Mouse (Mus musculus) CD8-positive naive resting alpha-beta T cell, adult 2 months (primary cell): ENCODE measurements at regions not wholly inside any gene's neighbourhood (a gene's known extent, or its start where the extent isn't known, plus 50 kb on each side); places are given as distances from the start of the nearest gene placed in this dataset.

Source experiments
- DNase-seq, 2 experiments: peaks; one replicate each; pipeline ENCODE4 v3.0.0; 2022; ENCODE audit warnings: low read depth in 2 of 2, low spot score in 2 of 2

- DNase-seq, result no peak
Measured at GRCm38 (mm10) chr13:52013182-52013581, 166.7 kb downstream of the Gadd45g start.

- no peak for DNase-seq
Measured at GRCm38 (mm10) chr13:52013757-52014156, 167.3 kb downstream of the Gadd45g start.

GRCm38 (mm10) chr13:52014566-52014965 lies 168.1 kb downstream of the Gadd45g start:
- no peak for DNase-seq

GRCm38 (mm10) chr13:52015066-52015465 lies 168.6 kb downstream of the Gadd45g start:
- no peak for DNase-seq

- no peak for DNase-seq
Measured at GRCm38 (mm10) chr13:52015496-52015895, 169.0 kb downstream of the Gadd45g start.

- no peak for DNase-seq
Measured at GRCm38 (mm10) chr13:52017598-52018190, 171.2 kb downstream of the Gadd45g start.

GRCm38 (mm10) chr13:52019647-52020046 lies 173.2 kb downstream of the Gadd45g start:
- DNase-seq, result no peak

- no peak for DNase-seq
Measured at GRCm38 (mm10) chr13:52021150-52021549, 174.7 kb downstream of the Gadd45g start.

- DNase-seq, result no peak
Measured at GRCm38 (mm10) chr13:52021828-52022227, 175.3 kb downstream of the Gadd45g start.

GRCm38 (mm10) chr13:52022529-52022928 lies 176.1 kb downstream of the Gadd45g start:
- DNase-seq, result no peak

- no peak for DNase-seq
Measured at GRCm38 (mm10) chr13:52024349-52024748, 177.9 kb downstream of the Gadd45g start.

- DNase-seq, result no peak
Measured at GRCm38 (mm10) chr13:52024832-52025481, 178.5 kb downstream of the Gadd45g start.

GRCm38 (mm10) chr13:52025482-52025848 lies 179.0 kb downstream of the Gadd45g start:
- no peak for DNase-seq

- peak; percentile 66 to 78 for DNase-seq
Measured at GRCm38 (mm10) chr13:52026291-52026690, 179.8 kb downstream of the Gadd45g start.

- no peak for DNase-seq
Measured at GRCm38 (mm10) chr13:52029868-52030422, 183.5 kb downstream of the Gadd45g start.

- DNase-seq, result no peak
Measured at GRCm38 (mm10) chr13:52031465-52031864, 185.0 kb downstream of the Gadd45g start.

GRCm38 (mm10) chr13:52035731-52036130 lies 189.3 kb downstream of the Gadd45g start:
- no peak for DNase-seq

- no peak for DNase-seq
Measured at GRCm38 (mm10) chr13:52036351-52036750, 189.9 kb downstream of the Gadd45g start.

- DNase-seq, result no peak
Measured at GRCm38 (mm10) chr13:52037218-52037617, 190.7 kb downstream of the Gadd45g start.

GRCm38 (mm10) chr13:52041467-52042421 lies 195.3 kb downstream of the Gadd45g start:
- no peak for DNase-seq

- no peak for DNase-seq
Measured at GRCm38 (mm10) chr13:52042867-52043266, 196.4 kb downstream of the Gadd45g start.

GRCm38 (mm10) chr13:52043916-52044315 lies 197.4 kb downstream of the Gadd45g start:
- DNase-seq, result no peak
